Mouse (Mus musculus): ENCODE results near the gene Ncs1. TPM values are rescaled to one million over a fixed set of nuclear protein-coding genes. Genes with fewer than 3 reads are reported as not detected.

Ncs1 gene
- polyA plus RNA-seq, 1 experiment from 2014 or later, result 42.8 TPM

DNA sequence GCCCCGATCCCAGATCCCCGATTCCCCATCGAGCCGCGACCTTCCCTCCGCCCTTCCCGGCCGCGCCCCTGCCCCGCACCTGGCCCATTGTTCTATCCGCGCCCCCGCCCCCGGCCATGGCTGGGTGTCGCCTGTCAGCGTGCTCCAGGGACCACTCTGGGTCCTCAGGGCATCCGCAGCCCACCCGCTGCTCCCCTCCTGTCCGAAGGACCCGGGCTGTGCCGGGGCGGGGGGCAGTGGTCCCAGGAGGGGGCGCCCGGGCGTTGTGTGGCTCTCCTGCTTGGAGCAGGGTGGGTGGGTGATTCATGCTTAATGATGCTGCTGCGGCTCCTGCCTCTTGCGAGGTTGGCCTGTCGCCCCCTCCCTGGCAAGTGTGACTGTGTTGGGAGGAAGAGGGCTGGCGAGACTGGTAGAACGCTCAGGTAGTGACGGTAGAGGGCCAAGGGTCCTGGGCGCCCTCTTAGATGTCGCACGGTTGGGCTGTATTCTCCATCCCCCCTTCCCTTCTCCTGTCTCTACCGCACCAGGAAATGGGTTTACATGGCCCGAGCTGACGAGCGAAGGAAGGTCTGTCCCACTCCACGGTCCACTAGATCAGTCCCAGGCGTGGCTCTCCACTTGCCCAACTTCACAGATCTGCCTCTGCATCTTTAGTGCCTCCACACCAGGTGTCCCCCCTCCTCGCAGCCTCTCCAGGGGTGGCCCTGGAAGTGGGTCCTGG is 788 bp downstream of the Ncs1 start:
- ATAC-seq (replicated peaks; ENCODE audit: insufficient number of reproducible peaks, low FRiP score, low TSS enrichment), result peak; percentile 37; the same call in 1 of the 2 replicates
- Histone ChIP-seq H3K36me3 (ENCODE audit: control insufficient read depth, insufficient read depth, low read length) (no peaks in the 10 kb centered on the region), H3K4me3 (ENCODE audit: low read depth, low read length) (peak overlapping the region; percentile 85), H3K27ac (ENCODE audit: low read depth, low read length) (peak overlapping the region; percentile 79), H3K27me3 (ENCODE audit: control insufficient read depth, insufficient read depth, low read length) (peaks cover 16% of the 10 kb centered on the region), H3K9me3 (replicated peaks; ENCODE audit: control insufficient read depth, low read length) (no peaks in the 10 kb centered on the region), H3K4me1 (ENCODE audit: control insufficient read depth, insufficient read depth, low read length) (peaks cover 49% of the 10 kb centered on the region), H3K9ac (ENCODE audit: low read depth, low read length) (peak overlapping the region; percentile 91), H3K4me2 (peak overlapping the region; percentile 71)
- under 1% methylated on average over 34 of the region's 41 CpGs for WGBS (ENCODE audit: insufficient replicate concordance)

DNA sequence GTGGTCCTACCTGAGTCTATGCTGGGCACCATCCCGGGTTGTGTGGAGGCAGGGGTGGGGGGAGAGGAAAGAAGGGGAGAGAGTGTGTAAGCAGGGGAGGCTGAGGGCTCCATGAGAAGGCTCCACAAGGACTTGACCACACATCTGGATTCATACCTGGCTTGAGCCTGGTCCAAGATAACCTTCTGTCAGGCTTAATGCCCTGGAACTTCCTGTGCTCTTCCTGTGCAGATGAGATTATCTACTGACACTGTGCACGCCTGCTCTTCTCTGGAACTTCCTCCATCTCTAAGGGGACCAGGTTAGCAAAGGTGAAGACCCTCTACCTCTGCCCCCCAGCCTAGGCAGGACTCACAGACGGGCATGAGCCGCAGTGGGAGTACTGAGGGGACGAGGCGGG is 3.2 kb downstream of the Ncs1 start:
- Histone ChIP-seq H3K4me1 (ENCODE audit: control insufficient read depth, insufficient read depth, low read length) (peaks cover 47% of the 10 kb centered on the region), H3K9ac (ENCODE audit: low read depth, low read length) (no peak overlapping the region), H3K9me3 (replicated peaks; ENCODE audit: control insufficient read depth, low read length) (no peaks in the 10 kb centered on the region), H3K27me3 (ENCODE audit: control insufficient read depth, insufficient read depth, low read length) (no peaks in the 10 kb centered on the region), H3K4me2 (no peak overlapping the region), H3K4me3 (ENCODE audit: low read depth, low read length) (no peak overlapping the region), H3K27ac (ENCODE audit: low read depth, low read length) (no peak overlapping the region), H3K36me3 (ENCODE audit: control insufficient read depth, insufficient read depth, low read length) (no peaks in the 10 kb centered on the region)
- WGBS (ENCODE audit: insufficient replicate concordance), result 77% methylated on average over 6 of the region's 6 CpGs
- ATAC-seq (replicated peaks; ENCODE audit: insufficient number of reproducible peaks, low FRiP score, low TSS enrichment), result no peak

DNA sequence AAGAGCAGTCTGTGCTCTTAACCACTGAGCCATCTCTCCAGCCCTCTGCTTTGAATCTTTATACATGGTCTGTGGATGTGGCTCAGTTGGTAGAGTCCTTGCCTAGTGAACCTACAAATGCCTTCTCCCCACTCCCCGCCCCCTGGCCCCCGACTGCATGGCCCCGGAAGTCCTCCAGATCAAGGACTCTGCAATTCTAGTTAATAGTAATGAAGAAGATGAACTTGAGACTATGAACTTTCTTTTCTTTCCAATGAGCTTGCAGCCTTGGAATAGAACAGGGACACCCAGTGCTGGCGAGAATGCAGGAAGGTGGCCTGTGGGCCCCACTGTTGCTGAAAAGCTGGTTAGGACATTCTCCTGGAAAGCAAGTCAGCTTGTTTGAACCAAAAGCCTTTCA is 6.5 kb downstream of the Ncs1 start:
- H3K27ac ChIP-seq (ENCODE audit: low read depth, low read length), result no peak overlapping the region
- H3K27me3 ChIP-seq (ENCODE audit: control insufficient read depth, insufficient read depth, low read length), result no peaks in the 10 kb centered on the region
- peaks cover 70% of the 10 kb centered on the region for H3K4me1 ChIP-seq (ENCODE audit: control insufficient read depth, insufficient read depth, low read length)
- WGBS (ENCODE audit: insufficient replicate concordance), result 90% methylated on average over 4 of the region's 4 CpGs
- no peak overlapping the region for H3K4me2 ChIP-seq
- no peak overlapping the region for H3K9ac ChIP-seq (ENCODE audit: low read depth, low read length)
- ATAC-seq (replicated peaks; ENCODE audit: insufficient number of reproducible peaks, low FRiP score, low TSS enrichment), result no peak
- H3K36me3 ChIP-seq (ENCODE audit: control insufficient read depth, insufficient read depth, low read length), result no peaks in the 10 kb centered on the region
- H3K9me3 ChIP-seq (replicated peaks; ENCODE audit: control insufficient read depth, low read length), result no peaks in the 10 kb centered on the region
- no peak overlapping the region for H3K4me3 ChIP-seq (ENCODE audit: low read depth, low read length)

DNA sequence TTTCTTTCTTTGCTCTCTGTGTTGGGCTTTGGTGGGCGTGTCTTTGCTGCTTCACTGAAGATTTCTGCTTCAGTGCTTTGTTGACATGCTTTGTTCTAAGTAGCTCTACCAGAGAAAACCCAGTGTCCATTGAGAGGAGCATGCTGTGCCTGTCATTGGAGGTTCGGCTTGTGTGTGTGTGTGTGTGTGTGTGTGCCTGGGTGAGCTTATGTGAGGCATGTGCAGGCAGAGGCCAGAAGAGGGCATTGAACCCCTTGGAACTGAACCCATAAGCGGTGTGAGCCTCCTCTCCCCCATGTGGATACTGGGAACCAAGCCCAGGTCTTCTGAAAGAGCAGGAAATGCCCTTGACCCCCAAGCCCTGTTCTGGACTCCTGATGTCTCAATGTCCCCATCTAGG is 7.8 kb downstream of the Ncs1 start:
- Histone ChIP-seq H3K9ac (ENCODE audit: low read depth, low read length) (no peak overlapping the region), H3K9me3 (replicated peaks; ENCODE audit: control insufficient read depth, low read length) (no peaks in the 10 kb centered on the region), H3K4me2 (no peak overlapping the region), H3K27ac (ENCODE audit: low read depth, low read length) (peak overlapping the region; percentile 22; the same call in 1 of the 2 replicates), H3K4me3 (ENCODE audit: low read depth, low read length) (no peak overlapping the region), H3K36me3 (ENCODE audit: control insufficient read depth, insufficient read depth, low read length) (no peaks in the 10 kb centered on the region), H3K4me1 (ENCODE audit: control insufficient read depth, insufficient read depth, low read length) (peaks cover 72% of the 10 kb centered on the region), H3K27me3 (ENCODE audit: control insufficient read depth, insufficient read depth, low read length) (no peaks in the 10 kb centered on the region)
- no peak for ATAC-seq (replicated peaks; ENCODE audit: insufficient number of reproducible peaks, low FRiP score, low TSS enrichment)
- 85% methylated on average over 3 of the region's 3 CpGs for WGBS (ENCODE audit: insufficient replicate concordance)

DNA sequence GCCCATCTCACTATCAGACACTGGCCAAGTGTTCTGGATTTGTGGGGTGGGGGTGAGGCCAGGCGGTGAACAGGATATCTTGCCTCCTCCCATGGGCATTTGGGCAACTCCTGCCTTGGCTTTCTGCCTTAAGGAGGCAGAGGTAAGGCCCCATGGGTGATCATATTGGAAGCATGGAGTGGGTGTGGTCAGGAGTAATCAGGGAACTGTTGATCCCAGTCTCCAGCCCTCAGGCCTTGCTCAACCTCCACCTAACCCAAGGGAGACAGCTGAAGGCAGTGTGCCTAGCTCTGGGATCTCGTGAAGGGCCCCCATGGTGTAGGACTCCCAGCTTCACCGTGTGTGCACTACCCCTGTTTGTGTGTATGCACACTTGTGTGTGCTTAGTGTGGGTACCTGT is 9.2 kb downstream of the Ncs1 start:
- no peak for ATAC-seq (replicated peaks; ENCODE audit: insufficient number of reproducible peaks, low FRiP score, low TSS enrichment)
- Histone ChIP-seq H3K4me2 (no peak overlapping the region), H3K27me3 (ENCODE audit: control insufficient read depth, insufficient read depth, low read length) (no peaks in the 10 kb centered on the region), H3K9ac (ENCODE audit: low read depth, low read length) (peak overlapping the region; percentile 61; the same call in 1 of the 2 replicates), H3K36me3 (ENCODE audit: control insufficient read depth, insufficient read depth, low read length) (no peaks in the 10 kb centered on the region), H3K9me3 (replicated peaks; ENCODE audit: control insufficient read depth, low read length) (no peaks in the 10 kb centered on the region), H3K4me1 (ENCODE audit: control insufficient read depth, insufficient read depth, low read length) (peaks cover 78% of the 10 kb centered on the region), H3K4me3 (ENCODE audit: low read depth, low read length) (no peak overlapping the region), H3K27ac (ENCODE audit: low read depth, low read length) (peak overlapping the region; percentile 92)
- 83% methylated on average over 3 of the region's 3 CpGs for WGBS (ENCODE audit: insufficient replicate concordance)

DNA sequence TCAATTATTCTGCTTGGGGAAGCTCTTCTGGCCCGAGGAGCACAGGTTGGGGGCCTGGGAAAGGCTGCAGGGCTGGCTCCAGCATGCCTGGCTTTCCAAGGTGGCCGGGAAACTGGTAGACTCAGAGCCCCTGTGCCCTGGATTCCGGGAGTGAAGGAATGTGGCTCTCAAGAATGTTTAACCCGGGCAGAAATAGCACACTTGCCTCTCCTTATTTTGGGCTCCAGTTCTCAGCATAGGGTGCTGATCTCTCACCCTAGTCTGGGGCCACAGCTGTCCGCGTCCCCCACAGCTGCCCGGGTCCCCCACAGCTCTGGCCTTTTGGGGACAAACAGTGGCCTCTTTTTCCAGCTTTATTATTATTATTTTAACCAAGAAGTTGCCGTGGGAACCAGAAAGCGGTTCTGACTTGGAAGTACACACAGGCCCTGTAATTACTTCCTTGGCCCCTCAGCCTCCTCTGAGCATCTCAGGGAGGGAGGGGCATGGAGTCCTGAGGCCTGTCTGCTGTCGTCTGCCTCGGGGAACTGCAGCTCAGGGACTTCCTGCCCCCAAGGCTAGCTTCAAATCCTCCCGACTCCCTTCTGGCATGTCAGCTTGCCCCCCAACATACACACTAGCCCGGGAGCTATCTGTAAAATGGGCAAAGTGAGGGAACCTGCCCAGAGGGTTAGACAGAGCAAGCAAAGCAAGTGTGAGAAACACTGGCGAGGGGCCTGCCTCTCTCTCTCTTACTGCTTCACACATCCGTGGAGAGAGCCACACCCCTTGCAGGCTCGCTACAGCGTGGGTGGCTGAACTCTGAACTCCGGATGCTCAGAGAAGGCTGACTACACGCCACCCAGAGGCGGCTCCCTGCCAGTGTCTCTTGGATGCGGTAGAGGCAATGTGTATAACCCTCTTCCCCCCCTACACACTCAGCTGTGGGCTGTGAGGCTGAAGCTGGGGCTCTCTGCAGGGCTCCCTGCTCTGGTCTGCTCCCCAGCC is 10.6 kb downstream of the Ncs1 start:
- H3K36me3 ChIP-seq (ENCODE audit: control insufficient read depth, insufficient read depth, low read length), result no peaks in the 10 kb centered on the region
- no peak for ATAC-seq (replicated peaks; ENCODE audit: insufficient number of reproducible peaks, low FRiP score, low TSS enrichment)
- WGBS (ENCODE audit: insufficient replicate concordance), result 15% methylated on average over 21 of the region's 21 CpGs
- H3K9ac ChIP-seq (ENCODE audit: low read depth, low read length), result peak overlapping the region; percentile 61
- H3K4me3 ChIP-seq (ENCODE audit: low read depth, low read length), result peak overlapping the region; percentile 12; the same call in 1 of the 2 replicates
- H3K4me1 ChIP-seq (ENCODE audit: control insufficient read depth, insufficient read depth, low read length), result peaks cover 77% of the 10 kb centered on the region
- peak overlapping the region; percentile 58 for H3K4me2 ChIP-seq
- H3K27ac ChIP-seq (ENCODE audit: low read depth, low read length), result peak overlapping the region; percentile 92
- H3K27me3 ChIP-seq (ENCODE audit: control insufficient read depth, insufficient read depth, low read length), result no peaks in the 10 kb centered on the region
- no peaks in the 10 kb centered on the region for H3K9me3 ChIP-seq (replicated peaks; ENCODE audit: control insufficient read depth, low read length)

DNA sequence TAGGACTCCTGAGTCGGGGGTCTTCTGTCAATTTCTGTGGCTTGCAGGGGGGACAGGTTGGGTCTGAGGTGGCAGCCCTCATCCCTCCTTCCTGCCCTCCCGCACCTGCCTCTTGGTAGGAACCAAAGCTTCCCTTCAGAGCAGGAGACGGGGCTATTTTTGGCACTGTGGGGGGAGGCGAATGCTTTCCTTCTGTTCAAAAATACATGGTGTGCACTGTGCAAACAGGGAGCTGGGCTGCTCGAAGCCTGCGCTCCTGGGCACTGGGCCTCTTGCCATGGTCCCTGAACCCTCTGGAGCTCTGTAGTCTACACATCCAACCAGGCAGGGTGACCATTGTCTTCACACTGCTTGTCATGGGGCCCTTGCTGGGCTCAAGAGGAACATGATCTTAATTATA is 11.5 kb downstream of the Ncs1 start:
- WGBS (ENCODE audit: insufficient replicate concordance), result 35% methylated on average over 6 of the region's 6 CpGs
- Histone ChIP-seq H3K27ac (ENCODE audit: low read depth, low read length) (peak overlapping the region; percentile 92), H3K9ac (ENCODE audit: low read depth, low read length) (peak overlapping the region; percentile 54), H3K4me3 (ENCODE audit: low read depth, low read length) (peak overlapping the region; percentile 12; the same call in 1 of the 2 replicates), H3K27me3 (ENCODE audit: control insufficient read depth, insufficient read depth, low read length) (no peaks in the 10 kb centered on the region), H3K36me3 (ENCODE audit: control insufficient read depth, insufficient read depth, low read length) (no peaks in the 10 kb centered on the region), H3K9me3 (replicated peaks; ENCODE audit: control insufficient read depth, low read length) (no peaks in the 10 kb centered on the region), H3K4me1 (ENCODE audit: control insufficient read depth, insufficient read depth, low read length) (peaks cover 75% of the 10 kb centered on the region), H3K4me2 (peak overlapping the region; percentile 58)
- no peak for ATAC-seq (replicated peaks; ENCODE audit: insufficient number of reproducible peaks, low FRiP score, low TSS enrichment)

DNA sequence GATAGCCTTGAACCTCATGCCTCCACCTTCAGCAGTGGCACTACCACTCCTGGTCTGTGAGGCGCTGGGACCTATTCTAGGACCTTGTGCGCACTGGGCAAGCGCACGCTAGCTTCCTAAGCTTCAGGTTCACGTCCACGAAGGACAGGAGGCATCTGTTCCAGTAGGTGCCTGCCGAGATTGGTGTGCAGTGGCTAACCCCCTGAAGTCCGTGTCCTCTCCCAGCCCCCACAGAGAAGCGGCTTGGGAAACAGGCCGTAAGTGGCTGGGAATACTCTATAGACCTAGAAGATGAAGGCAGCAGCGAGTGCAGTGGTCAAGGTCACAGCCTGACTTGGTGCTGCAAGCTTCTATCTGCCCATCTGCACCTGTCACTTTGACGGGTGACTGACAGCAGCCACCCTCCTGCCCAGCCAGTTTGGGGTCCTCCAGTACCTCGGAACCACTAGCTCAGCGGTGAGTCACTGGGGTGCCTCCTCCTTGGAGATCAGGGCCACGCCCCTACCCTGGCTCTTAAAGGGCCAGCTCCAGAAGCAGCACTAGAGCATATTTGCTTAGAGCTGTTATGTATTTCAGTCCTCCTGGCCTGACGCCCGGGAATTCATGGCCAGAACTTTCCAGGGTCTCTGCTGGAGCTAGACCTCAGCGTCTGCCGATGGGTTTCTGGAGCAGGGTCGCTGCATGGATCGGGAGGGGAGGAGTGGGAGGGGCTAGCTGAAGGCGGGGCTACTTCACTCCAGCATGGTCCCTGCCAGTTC is 13.2 kb downstream of the Ncs1 start:
- Histone ChIP-seq H3K4me2 (peak overlapping the region; percentile 89), H3K36me3 (ENCODE audit: control insufficient read depth, insufficient read depth, low read length) (no peaks in the 10 kb centered on the region), H3K9me3 (replicated peaks; ENCODE audit: control insufficient read depth, low read length) (no peaks in the 10 kb centered on the region), H3K27me3 (ENCODE audit: control insufficient read depth, insufficient read depth, low read length) (no peaks in the 10 kb centered on the region), H3K9ac (ENCODE audit: low read depth, low read length) (peak overlapping the region; percentile 67), H3K4me3 (ENCODE audit: low read depth, low read length) (peak overlapping the region; percentile 53), H3K27ac (ENCODE audit: low read depth, low read length) (peak overlapping the region; percentile 80), H3K4me1 (ENCODE audit: control insufficient read depth, insufficient read depth, low read length) (peaks cover 85% of the 10 kb centered on the region)
- ATAC-seq (replicated peaks; ENCODE audit: insufficient number of reproducible peaks, low FRiP score, low TSS enrichment), result peak; percentile 52
- 10% methylated on average over 22 of the region's 22 CpGs for WGBS (ENCODE audit: insufficient replicate concordance)

Data from heart, embryonic 11.5 days (tissue).